Mouse (Mus musculus) erythroblast, embryonic 14.5 days (primary cell): Measurements from ENCODE around the gene Cln6.

Source experiments
- GATA1 ChIP-seq: IDR thresholded peaks from 2 replicates; pipeline ENCODE4 v1.6.1; 2012; ENCODE audit warnings: low read length, inconsistent platforms, mixed read lengths
- TAL1 ChIP-seq: IDR thresholded peaks from 3 replicates; pipeline ENCODE4 v1.6.1; 2012; ENCODE audit warnings: low read length, inconsistent platforms, mixed read lengths

- TF ChIP-seq TAL1, result no peak
- no peak for TF ChIP-seq GATA1
Measured at GRCm38 (mm10) chr9:62825791-62826393, 12.7 kb upstream of the Cln6 start.
